Mouse (Mus musculus) C2C12 (cell line): ENCODE data around the gene Sucnr1. TPM values are rescaled to one million over a fixed set of nuclear protein-coding genes. Genes with fewer than 3 reads are reported as not detected.

Experiments
- H3K27me3 ChIP-seq: one replicate; pipeline ENCODE4 v1.6.1; 2011; ENCODE audit not compliant: control insufficient read depth, insufficient read depth, insufficient read length
- H3K36me3 ChIP-seq: one replicate; pipeline ENCODE4 v1.6.1; 2011; ENCODE audit not compliant: control insufficient read depth, insufficient read depth
- H3K4me3 ChIP-seq: one replicate; pipeline ENCODE4 v1.5.1; 2011; ENCODE audit warnings: mild to moderate bottlenecking, control low read depth; ENCODE audit not compliant: poor library complexity, insufficient read depth, severe bottlenecking
- H3K79me2 ChIP-seq: one replicate; pipeline ENCODE4 v1.6.1; 2011; ENCODE audit not compliant: control insufficient read depth, insufficient read depth
- H3K79me3 ChIP-seq: one replicate; pipeline ENCODE4 v1.6.1; 2011; ENCODE audit warnings: low read depth, control low read depth
- H3ac ChIP-seq: one replicate; pipeline ENCODE3; 2011; ENCODE audit warnings: low read depth; ENCODE audit not compliant: control insufficient read depth, insufficient read length
- CEBPB ChIP-seq: IDR thresholded peaks from one replicate; pipeline ENCODE4 v1.6.1; 2011; ENCODE audit warnings: low read depth, mild to moderate bottlenecking, control low read depth, moderate library complexity
- CTCF ChIP-seq: IDR thresholded peaks from one replicate; pipeline ENCODE4 v1.5.1; 2011; ENCODE audit not compliant: control insufficient read depth, insufficient read depth, insufficient read length
- FOSL1 ChIP-seq: IDR thresholded peaks from one replicate; pipeline ENCODE4 v1.8.0; 2011; ENCODE audit warnings: mild to moderate bottlenecking, low read length; ENCODE audit not compliant: poor library complexity, insufficient read depth, severe bottlenecking
- MAX ChIP-seq: IDR thresholded peaks from one replicate; pipeline ENCODE4 v1.6.1; 2011; ENCODE audit warnings: mild to moderate bottlenecking, control low read depth
- MYOD1 ChIP-seq: IDR thresholded peaks from one replicate; pipeline ENCODE4 v1.6.1; 2011; ENCODE audit warnings: low read depth; ENCODE audit not compliant: control insufficient read depth, insufficient read length
- MYOG ChIP-seq: IDR thresholded peaks from one replicate; pipeline ENCODE4 v1.6.1; 2011; ENCODE audit not compliant: control insufficient read depth, insufficient read length; ENCODE audit errors: extremely low read depth
- USF1 ChIP-seq: IDR thresholded peaks from one replicate; pipeline ENCODE4 v1.6.1; 2011; ENCODE audit warnings: low read depth, mild to moderate bottlenecking, control low read depth, moderate library complexity
- long read RNA-seq, 2 experiments: library from polyadenylated mRNA; unstranded; transcript quantifications; one replicate each; pipeline ENCODE4 v2.0.0; 2019 to 2020
- polyA plus RNA-seq: library from polyadenylated mRNA; unstranded; fragments of >200 nt; fragmentation: generic; extraction: Trizol; gene quantifications from one replicate; pipeline ENCODE4 v1.2.1, GENCODE M21; 2012; ENCODE audit warnings: missing spikeins

Sucnr1 gene
- not detected for polyA plus RNA-seq
- long read RNA-seq, experiment 1: 0 reads
- long read RNA-seq, experiment 2: 0 reads

DNA sequence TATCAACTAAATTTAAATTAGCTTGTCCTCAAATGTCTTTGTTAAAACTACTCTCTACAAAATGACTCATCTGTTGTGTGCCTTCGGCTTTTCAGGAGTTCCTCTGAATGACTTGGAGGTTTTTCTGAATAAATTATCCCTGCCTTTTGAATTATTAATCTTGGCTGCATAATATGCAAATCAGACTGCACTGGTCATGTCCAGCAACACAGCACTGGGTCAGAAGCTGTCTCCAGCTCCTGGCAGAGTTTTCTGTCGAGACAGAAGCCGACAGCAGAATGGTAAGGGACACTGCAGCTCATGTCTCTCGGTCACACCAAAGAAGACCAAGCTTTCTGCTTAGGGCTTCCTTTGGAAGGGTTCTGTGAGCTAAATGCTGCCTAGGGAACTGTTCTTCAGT lies at the start of gene Sucnr1:
TSS of gene Sucnr1 (plus strand) at position 222 of the 400 bp plus-strand sequence.
- TF ChIP-seq USF1 (no peak), MAX (no peak), MYOG (no peak), FOSL1 (no peak), CEBPB (no peak)
- H3K4me3 ChIP-seq: no peak within 1 kb of the TSS
- no peaks in the 10 kb centered on the region for H3K27me3 ChIP-seq
- H3K79me2 ChIP-seq: no peaks in the 10 kb centered on the region
- no peaks in the 10 kb centered on the region for H3K36me3 ChIP-seq
- no peak within 1 kb of the TSS for H3ac ChIP-seq
- no peaks in the 10 kb centered on the region for H3K79me3 ChIP-seq

DNA sequence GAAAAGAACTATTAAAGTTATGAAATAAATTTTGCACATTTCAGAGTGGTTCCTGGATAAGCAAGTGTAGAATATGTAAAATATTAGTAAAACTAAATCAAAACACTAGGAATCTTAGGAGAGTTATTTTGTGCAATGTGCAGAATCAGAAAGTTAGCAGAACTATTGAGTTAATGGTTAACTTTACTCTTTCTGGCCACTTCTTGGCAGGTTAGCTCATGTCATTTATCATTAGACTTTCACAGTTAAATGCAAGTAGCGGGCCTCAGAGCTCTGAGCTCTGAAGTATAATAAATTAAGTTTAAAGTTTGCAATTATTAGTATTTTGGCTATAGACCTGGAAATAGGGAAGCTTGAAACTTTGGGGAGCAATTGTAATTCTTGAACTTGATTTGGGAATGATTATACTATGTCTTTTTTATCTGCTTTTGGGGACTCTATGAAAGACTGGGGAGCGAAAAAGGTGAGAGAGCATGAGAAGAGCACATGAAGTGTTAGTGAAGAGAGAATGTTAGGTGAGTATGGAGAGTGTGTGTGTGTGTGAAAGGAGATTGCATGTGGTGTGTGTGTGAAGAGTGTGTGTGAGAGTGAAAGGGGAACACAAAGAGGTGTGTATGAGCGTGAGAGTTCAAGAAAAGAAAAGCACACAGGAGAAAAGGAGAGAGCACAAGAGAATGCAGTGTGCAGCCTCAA lies 35.3 kb upstream of the Sucnr1 start:
- H3K4me3 ChIP-seq: no peak overlapping the region
- no peaks in the 10 kb centered on the region for H3K79me2 ChIP-seq
- no peaks in the 10 kb centered on the region for H3K27me3 ChIP-seq
- no peak overlapping the region for H3ac ChIP-seq
- TF ChIP-seq CTCF (no peak), USF1 (no peak), MAX (no peak), MYOG (no peak), MYOD1 (no peak), CEBPB (no peak), FOSL1 (no peak)
- H3K79me3 ChIP-seq: no peaks in the 10 kb centered on the region
- no peaks in the 10 kb centered on the region for H3K36me3 ChIP-seq

DNA sequence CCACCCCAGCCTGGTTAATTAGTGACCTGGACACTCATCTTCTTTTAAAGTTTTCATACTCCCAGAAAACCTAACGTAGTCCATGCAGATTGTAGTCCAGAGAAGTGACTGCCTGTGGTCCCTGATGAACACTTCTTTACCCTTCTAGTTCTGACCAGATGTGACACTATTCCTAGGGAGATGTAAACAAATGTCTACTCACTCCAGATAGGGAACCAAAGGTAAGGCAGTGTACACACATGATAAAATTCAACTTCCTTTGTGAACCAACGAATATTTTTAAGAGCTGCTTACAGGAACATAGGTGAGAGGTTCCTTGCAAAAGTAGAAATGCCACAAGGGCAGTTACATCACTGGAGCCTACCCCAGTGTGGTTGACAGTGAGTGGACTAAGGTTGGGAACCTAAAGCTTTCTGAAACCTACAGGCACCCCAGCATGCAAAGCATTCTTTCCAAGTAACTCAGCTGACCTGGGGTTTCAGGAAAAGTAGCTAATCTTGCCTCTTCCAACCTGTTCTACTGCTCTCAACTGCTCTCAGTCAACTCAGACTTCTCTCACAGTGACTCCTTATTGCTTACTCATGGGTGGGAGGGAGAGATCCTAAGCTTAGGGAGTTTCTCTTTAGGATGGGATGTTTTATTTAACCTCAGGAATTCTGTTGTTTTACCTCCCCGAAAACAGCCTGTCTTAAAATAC lies 28.3 kb upstream of the Sucnr1 start:
- H3K36me3 ChIP-seq: no peaks in the 10 kb centered on the region
- no peaks in the 10 kb centered on the region for H3K27me3 ChIP-seq
- TF ChIP-seq MYOG (no peak), FOSL1 (no peak), USF1 (no peak), CEBPB (no peak), MAX (no peak), MYOD1 (no peak), CTCF (no peak)
- no peak overlapping the region for H3ac ChIP-seq
- H3K4me3 ChIP-seq: no peak overlapping the region
- H3K79me3 ChIP-seq: no peaks in the 10 kb centered on the region
- H3K79me2 ChIP-seq: no peaks in the 10 kb centered on the region

DNA sequence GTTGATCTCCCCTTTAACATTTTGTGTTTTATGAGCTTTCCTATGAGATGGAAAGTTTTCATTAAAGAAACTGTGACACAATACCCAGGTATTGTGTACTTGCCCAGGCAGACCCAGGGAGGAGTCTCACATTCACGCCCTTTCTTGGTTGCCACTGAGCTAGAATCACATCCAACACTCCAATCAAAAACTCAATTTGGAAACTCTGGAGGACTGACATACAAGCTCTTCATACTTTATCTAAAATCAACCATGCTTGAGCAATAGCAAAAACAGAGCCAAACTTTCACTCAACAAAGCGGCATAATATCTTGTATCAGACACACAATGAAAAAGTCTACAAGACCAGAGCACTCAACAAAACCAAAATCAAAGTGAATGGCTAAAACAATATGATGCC lies 27.7 kb upstream of the Sucnr1 start:
- Histone ChIP-seq H3K36me3 (no peaks in the 10 kb centered on the region), H3K79me3 (no peaks in the 10 kb centered on the region), H3K27me3 (no peaks in the 10 kb centered on the region), H3K4me3 (no peak overlapping the region), H3K79me2 (no peaks in the 10 kb centered on the region), H3ac (no peak overlapping the region)
- TF ChIP-seq MYOG (no peak), USF1 (no peak), FOSL1 (no peak), CEBPB (no peak), CTCF (no peak), MYOD1 (no peak), MAX (no peak)

DNA sequence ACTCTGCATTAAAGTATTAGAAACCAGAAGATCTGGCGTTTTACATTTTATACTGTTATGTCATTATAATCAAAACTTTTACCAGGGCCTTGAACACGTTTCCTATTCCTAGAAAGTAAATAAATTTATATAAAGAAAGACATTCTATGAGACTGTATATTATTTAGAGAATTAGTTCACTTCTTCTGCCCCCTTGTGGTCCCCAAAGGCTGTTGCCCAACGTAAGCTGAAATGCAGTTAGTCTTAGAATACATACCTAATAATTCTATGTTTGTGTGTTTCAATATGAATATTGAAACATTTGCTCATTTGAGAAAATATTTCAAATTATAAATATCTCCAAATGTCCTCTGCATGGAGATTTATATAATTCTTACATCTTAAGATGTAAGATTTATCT lies 25.2 kb upstream of the Sucnr1 start:
- TF ChIP-seq MYOD1: no peak
- TF ChIP-seq CEBPB: no peak
- no peak for TF ChIP-seq MYOG
- TF ChIP-seq USF1: no peak
- TF ChIP-seq MAX: no peak
- TF ChIP-seq CTCF: no peak
- no peak for TF ChIP-seq FOSL1
- Histone ChIP-seq H3K79me3 (no peaks in the 10 kb centered on the region), H3ac (no peak overlapping the region), H3K79me2 (no peaks in the 10 kb centered on the region), H3K4me3 (no peak overlapping the region), H3K27me3 (no peaks in the 10 kb centered on the region), H3K36me3 (no peaks in the 10 kb centered on the region)

DNA sequence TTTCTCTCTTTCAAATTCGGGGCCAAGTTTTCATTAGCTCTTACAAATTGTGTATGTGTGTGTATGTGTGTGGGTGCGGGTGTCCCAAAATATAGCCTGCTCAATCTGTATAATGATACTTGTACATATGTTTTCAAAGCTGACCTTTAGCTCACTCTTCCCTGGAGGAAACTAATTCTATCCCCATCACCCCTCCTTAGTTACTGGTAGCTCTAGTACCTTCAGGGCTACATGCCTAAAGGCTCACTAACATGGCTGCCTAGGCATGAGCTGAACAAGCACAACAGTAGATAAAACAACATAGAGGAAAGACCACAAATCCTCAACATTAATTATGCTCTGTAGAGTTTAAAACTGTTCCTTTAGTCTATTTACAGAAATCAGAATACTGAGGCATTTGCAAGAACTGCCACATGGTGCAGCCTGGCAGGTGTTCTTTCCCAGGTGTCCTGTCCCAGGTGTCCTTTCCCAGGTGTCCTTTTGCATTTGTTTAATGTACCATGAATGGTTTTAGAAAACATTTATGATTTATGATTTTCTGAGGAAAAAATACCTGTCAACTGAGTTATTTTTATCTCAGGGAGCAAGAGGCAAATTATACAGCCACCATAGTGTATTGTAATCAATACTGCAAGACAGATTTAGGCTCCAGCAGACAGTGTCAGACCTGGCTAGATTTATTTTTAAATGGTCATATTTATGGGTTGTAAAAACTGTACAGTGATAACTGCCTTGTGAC lies 24.4 kb upstream of the Sucnr1 start:
- Histone ChIP-seq H3ac (no peak overlapping the region), H3K79me2 (no peaks in the 10 kb centered on the region), H3K36me3 (no peaks in the 10 kb centered on the region), H3K79me3 (no peaks in the 10 kb centered on the region), H3K4me3 (no peak overlapping the region), H3K27me3 (no peaks in the 10 kb centered on the region)
- TF ChIP-seq MAX: no peak
- TF ChIP-seq MYOD1: no peak
- TF ChIP-seq CTCF: no peak
- no peak for TF ChIP-seq MYOG
- no peak for TF ChIP-seq CEBPB
- no peak for TF ChIP-seq FOSL1
- no peak for TF ChIP-seq USF1
